Mouse (Mus musculus): Measurements from ENCODE around the gene Mrpl18.
A peak's percentile ranks its signal among the peaks of the same experiment; 100 is the strongest.
"Not testable (repeated sequence)": the region's sequence is repeated elsewhere in the genome, so short reads cannot be mapped to it uniquely, and the experiment has no call there.

Mrpl18 gene

GRCm38 (mm10) chr17:12915881-12916583 lies at the start of gene Mrpl18:
Gene Mrpl18, minus strand, starts transcription at chr17:12916345.
- DNase-seq = peak; percentile 98

DNA sequence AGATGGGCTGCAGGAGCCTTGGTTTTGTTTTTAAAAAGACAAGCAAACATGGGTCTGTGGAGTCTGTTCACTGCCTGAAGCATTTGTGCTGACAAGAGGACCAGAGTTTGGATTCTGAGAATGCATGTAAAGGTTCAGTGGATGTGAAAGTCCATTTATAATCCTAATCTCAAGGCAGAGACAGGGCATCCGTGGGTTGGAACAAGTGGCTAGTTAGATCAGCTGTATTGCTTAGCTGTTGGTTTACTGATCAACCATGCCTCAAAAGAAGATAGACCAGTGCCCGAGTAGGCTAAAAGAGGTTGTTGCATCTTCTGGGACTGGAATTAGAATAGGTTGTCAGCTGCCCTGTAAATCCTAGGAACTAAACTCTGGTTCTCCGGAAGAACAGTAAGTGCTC lies 47.3 kb upstream of the Mrpl18 start:
- DNase-seq = no peak

DNA sequence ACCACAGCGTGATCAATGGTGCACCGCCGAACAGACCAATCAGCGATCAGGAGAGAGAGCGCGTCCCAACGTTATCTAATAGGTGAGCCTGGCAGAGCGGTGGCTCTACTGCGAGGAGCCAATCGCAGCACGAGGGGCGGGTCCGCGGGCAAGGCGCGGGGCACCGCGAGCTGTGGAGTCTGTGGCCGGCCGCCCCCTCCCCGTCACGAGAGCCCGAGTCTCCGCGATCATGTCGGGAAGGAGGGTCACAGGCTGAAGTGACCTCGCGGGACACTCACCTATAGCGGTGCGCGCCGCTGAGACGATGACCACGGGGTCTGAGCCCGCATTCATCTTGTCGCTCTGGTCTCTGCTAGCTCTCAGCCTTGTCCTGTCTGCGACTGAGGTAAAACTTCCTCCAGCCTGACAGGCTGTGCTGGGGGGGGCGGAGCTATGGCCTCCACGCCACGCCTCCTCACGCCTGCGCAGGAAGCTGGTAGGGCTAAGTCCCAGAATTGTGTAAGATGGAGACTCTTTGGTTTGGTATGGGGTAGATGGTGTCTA lies 44.3 kb upstream of the Mrpl18 start, which contains the start of gene Acat2:
TSS of gene Acat2 (minus strand) at position 417 of the 543 bp plus-strand sequence.
- DNase-seq = peak; percentile 94

GRCm38 (mm10) chr17:12959377-12959776 lies 43.2 kb upstream of the Mrpl18 start:
- DNase-seq = not testable (repeated sequence)

DNA sequence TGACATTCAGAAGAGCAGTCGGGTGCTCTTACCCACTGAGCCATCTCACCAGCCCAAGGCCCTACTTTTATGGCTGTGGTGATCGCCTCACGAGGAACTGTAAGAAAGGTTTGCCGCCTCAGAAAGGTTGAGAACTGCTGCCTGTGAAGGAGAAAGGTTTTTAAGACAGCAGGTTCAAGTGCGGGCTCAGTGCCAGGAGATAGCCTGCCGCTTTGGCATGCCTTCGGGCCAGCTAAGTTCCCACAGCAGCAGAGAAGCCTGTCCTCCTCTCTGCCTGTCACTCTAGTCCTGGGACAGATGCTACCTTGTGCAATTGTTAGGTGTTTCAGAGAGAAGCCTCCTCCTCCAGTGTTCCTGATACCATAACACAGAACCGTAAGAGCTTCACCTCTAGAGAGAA lies 40.5 kb upstream of the Mrpl18 start:
- DNase-seq = peak in 1 of 2 experiments; percentile 10

DNA sequence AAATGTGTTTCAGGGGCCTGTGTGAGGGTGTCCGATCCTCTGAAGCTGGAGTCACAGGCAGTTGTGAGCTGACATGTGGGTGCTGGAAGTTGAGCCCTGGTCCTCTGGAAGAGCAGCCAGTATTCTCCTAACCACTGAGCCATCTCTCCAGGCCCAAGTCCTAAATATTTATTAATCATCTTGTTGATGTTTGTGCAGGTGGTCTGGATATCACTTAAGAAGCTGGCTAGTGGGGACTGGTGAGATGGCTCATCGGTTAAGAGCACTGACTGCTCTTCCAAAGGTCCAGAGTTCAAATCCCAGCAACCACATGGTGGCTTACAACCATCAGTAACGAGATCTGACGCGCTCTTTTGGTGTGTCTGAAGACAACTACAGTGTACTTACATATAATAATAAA lies 33.5 kb upstream of the Mrpl18 start:
- DNase-seq = no peak

DNA sequence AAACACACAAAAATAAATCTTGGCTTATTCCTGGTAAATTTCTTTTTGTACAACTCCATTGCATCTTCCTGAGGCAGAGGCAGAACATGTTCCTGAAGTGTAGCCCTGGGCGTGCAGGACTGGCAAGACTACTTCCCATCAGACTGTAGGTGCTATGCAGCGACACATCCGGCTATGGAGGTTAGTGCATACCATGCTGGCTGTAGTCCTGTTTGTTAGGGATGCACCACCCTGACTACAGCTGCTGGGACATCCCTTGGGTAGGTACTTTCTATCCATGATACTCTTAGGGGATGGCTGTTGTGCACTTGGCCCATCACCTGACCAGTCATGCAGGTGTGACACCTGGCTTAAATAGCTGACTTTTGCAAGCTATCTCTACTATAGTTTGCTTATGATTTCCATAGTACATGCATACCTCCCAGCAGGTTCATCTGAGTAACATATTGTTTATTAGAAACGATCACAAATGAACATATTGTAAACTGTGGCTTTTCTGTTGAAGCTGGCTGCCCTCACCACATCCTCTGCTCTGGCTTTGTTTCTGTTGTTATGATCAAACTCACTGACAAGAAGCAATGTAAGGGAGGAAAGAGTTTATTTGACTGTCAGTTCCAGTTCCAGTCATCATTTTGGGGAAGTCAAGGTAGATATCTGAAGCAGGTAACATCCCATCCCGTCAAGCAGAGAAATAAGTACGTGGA lies 26.5 kb upstream of the Mrpl18 start:
- no peak for DNase-seq

DNA sequence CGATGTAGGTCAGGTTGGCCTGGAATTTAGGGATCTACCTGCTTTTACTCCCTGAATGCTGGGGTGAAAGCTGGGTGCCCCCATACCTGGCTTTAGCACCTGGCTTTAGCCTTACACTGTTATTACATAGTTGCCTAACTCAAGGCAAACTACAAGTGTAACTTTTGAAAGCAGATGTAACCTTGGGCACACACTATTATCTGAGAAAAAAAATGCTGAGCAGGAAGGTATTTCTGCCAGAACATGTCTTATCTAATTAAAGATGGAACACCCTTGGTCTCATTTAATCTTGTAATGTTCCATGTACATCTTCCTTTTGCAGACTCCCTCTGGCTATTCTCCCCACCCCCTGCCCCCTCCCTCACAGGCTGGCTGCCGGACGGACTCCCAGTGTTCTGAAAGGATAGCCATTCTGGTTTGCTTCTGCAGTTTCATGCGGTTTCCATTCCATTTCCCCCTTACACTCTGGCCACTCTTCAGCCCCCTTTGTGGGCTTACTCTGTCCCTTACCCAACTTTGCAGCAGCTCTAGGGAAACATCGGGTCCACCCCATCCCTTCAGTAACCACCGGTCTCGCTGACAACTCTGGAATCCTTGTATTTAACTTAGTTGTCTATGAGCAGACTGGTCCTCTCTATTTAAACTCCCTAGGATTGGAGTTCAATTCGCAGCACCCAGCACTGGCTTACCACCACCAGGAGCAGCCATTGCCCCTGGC lies 25.6 kb upstream of the Mrpl18 start:
- DNase-seq = no peak

DNA sequence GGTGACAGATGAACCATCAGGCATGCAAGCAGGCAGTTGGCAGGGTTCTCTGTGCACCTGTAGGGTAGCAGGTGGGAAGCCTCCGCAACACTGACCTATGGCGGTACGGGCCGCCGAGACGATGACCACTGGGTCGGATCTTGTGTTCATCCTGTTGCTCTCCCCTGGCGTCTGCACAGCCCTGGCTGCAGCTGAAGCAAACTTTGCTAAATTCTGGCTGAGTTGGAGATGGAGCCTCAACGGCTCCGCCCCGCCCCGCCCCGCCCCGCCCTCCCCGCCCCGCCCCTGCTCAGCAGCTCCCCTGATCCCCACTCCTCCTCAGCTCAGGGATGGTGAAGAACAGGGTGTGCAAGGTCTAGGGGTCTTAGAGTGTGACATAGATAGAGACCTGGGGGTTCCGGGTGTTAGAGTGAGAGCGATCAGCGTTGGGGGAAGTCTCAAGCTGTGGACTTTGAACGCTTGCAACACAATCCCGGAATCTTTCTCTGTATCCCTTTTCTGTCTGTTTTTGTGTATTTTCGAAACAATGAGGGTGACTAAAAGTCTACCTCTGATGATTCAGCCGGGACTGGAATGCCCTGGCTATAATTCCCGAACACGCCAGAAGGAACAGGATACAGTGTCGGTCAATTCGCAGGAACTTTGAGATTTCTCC lies 24.1 kb upstream of the Mrpl18 start, which contains the start of gene Acat3:
TSS of gene Acat3 (minus strand) at position 450 of the 655 bp plus-strand sequence.
- peak; percentile 48 to 53 for DNase-seq

GRCm38 (mm10) chr17:12939377-12940148 lies 23.4 kb upstream of the Mrpl18 start:
- DNase-seq = not testable (repeated sequence)

- DNase-seq = no peak
These were observed 21.9 kb upstream of the Mrpl18 start for GRCm38 (mm10) chr17:12938077-12938476.

- DNase-seq = no peak
These were observed 21.3 kb upstream of the Mrpl18 start for GRCm38 (mm10) chr17:12937412-12937970.

DNA sequence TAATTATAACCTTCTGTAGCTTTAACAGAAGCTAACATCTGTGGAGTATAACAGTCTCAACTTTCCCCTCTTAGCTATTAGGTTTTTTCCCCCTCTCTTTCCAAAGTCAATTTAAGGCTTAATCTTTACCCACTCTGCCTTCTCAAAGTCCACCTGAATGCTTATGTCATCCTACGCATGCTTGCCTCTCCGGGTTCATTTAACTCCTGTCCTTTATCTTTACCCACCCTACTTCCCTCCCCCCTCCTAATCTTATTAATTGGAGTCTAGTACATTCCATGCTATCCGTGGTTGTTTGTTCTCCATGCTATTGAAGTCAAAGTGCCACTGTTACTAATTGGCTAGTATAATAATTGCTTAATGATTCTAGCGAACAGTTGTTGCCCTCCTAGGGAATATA lies 19.6 kb upstream of the Mrpl18 start:
- DNase-seq = no peak

- DNase-seq = not testable (repeated sequence)
These were observed 15.4 kb upstream of the Mrpl18 start for GRCm38 (mm10) chr17:12931576-12931975.

- no peak for DNase-seq
These were observed 9.6 kb upstream of the Mrpl18 start for GRCm38 (mm10) chr17:12925703-12926180.

DNA sequence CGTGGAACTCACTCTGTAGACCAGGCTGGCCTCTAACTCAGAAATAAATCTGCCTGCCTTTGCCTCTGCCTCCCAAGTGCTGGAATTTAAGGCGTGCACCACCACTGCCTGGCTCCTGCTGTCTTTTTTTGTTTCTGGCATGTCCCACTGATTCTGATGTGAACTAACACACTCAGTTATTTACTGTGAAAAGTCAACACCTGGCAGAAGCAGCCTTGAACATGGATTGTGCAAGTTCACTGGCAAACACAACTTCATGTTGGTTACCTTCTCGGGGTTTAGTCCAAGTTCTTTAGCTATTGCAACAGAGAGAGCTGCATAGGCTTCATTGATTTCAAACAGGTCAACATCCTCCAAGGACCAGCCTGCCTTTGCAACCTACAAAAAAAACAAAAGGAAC lies 8.9 kb upstream of the Mrpl18 start:
- DNase-seq = no peak

- no peak for DNase-seq
These were observed 4.9 kb upstream of the Mrpl18 start for GRCm38 (mm10) chr17:12921073-12921472.

GRCm38 (mm10) chr17:12916588-12917380 lies 639 bp upstream of the Mrpl18 start:
- DNase-seq = no peak

- peak in 1 of 2 experiments; percentile 21 for DNase-seq
These were observed 661 bp downstream of the Mrpl18 start, which contains the start of gene Tcp1 for GRCm38 (mm10) chr17:12915488-12915880. Gene Tcp1, plus strand, starts transcription at chr17:12915701.

- DNase-seq = no peak
These were observed 5.8 kb downstream of the Mrpl18 start for GRCm38 (mm10) chr17:12910391-12910790.

Data from cerebellum, postnatal 36 days (tissue).